Mouse (Mus musculus): Measurements from ENCODE around the gene Gpr160. TPM values are rescaled to one million over a fixed set of nuclear protein-coding genes. Genes with fewer than 3 reads are reported as not detected.
"Not testable (repeated sequence)": the region's sequence is repeated elsewhere in the genome, so short reads cannot be mapped to it uniquely, and the experiment has no call there.

Gpr160 gene
- 12.0 and 13.7 TPM in 2 replicates for polyA plus RNA-seq (2012; rRNA removed)

- DNase-seq (ENCODE audit: low read depth) = no peak
Measured at GRCm38 (mm10) chr3:30855604-30856458, at the start of gene Gpr160. TSS of gene Gpr160 (plus strand) at chr3:30855950.

GRCm38 (mm10) chr3:30812881-30813280 lies 42.9 kb upstream of the Gpr160 start:
- DNase-seq (ENCODE audit: low read depth) = no peak

- no peak for DNase-seq (ENCODE audit: low read depth)
Measured at GRCm38 (mm10) chr3:30818630-30819125, 37.1 kb upstream of the Gpr160 start.

- DNase-seq (ENCODE audit: low read depth) = no peak
Measured at GRCm38 (mm10) chr3:30822163-30822562, 33.6 kb upstream of the Gpr160 start.

GRCm38 (mm10) chr3:30826069-30826468 lies 29.7 kb upstream of the Gpr160 start:
- DNase-seq (ENCODE audit: low read depth) = peak; percentile 81

- no peak for DNase-seq (ENCODE audit: low read depth)
Measured at GRCm38 (mm10) chr3:30831848-30832606, 23.7 kb upstream of the Gpr160 start.

GRCm38 (mm10) chr3:30833254-30833653 lies 22.5 kb upstream of the Gpr160 start:
- DNase-seq (ENCODE audit: low read depth) = no peak

GRCm38 (mm10) chr3:30845755-30846154 lies 10.0 kb upstream of the Gpr160 start:
- DNase-seq (ENCODE audit: low read depth) = no peak

- no peak for DNase-seq (ENCODE audit: low read depth)
Measured at GRCm38 (mm10) chr3:30847413-30847812, 8.3 kb upstream of the Gpr160 start.

GRCm38 (mm10) chr3:30851422-30851821 lies 4.3 kb upstream of the Gpr160 start:
- DNase-seq (ENCODE audit: low read depth) = no peak

GRCm38 (mm10) chr3:30853596-30853995 lies 2.2 kb upstream of the Gpr160 start:
- DNase-seq (ENCODE audit: low read depth) = no peak

- not testable (repeated sequence) for DNase-seq (ENCODE audit: low read depth)
Measured at GRCm38 (mm10) chr3:30859599-30859998, 3.8 kb downstream of the Gpr160 start.

- DNase-seq (ENCODE audit: low read depth) = no peak
Measured at GRCm38 (mm10) chr3:30860705-30861104, 5.0 kb downstream of the Gpr160 start.

- DNase-seq (ENCODE audit: low read depth) = no peak
Measured at GRCm38 (mm10) chr3:30863712-30864435, 8.1 kb downstream of the Gpr160 start.

- DNase-seq (ENCODE audit: low read depth) = no peak
Measured at GRCm38 (mm10) chr3:30864640-30865039, 8.9 kb downstream of the Gpr160 start.

- no peak for DNase-seq (ENCODE audit: low read depth)
Measured at GRCm38 (mm10) chr3:30868176-30868575, 12.4 kb downstream of the Gpr160 start.

GRCm38 (mm10) chr3:30868625-30869024 lies 12.9 kb downstream of the Gpr160 start:
- no peak for DNase-seq (ENCODE audit: low read depth)

GRCm38 (mm10) chr3:30869995-30870394 lies 14.2 kb downstream of the Gpr160 start:
- DNase-seq (ENCODE audit: low read depth) = no peak

GRCm38 (mm10) chr3:30876709-30877108 lies 21.0 kb downstream of the Gpr160 start:
- no peak for DNase-seq (ENCODE audit: low read depth)

- no peak for DNase-seq (ENCODE audit: low read depth)
Measured at GRCm38 (mm10) chr3:30887449-30887848, 31.7 kb downstream of the Gpr160 start.

GRCm38 (mm10) chr3:30889014-30889413 lies 33.3 kb downstream of the Gpr160 start:
- no peak for DNase-seq (ENCODE audit: low read depth)

- DNase-seq (ENCODE audit: low read depth) = no peak
Measured at GRCm38 (mm10) chr3:30896721-30897120, 41.0 kb downstream of the Gpr160 start.
